Mouse (Mus musculus) forebrain, embryonic 10.5 days (tissue): ENCODE data around the gene Slc22a17. TPM values are rescaled to one million over a fixed set of nuclear protein-coding genes. Genes with fewer than 3 reads are reported as not detected.
"Not testable (repeated sequence)": the region's sequence is repeated elsewhere in the genome, so short reads cannot be mapped to it uniquely, and the experiment has no call there.

Experiments
- DNase-seq: peaks from one replicate; pipeline ENCODE4 v3.0.0-alpha.2; 2017; ENCODE audit warnings: low spot score; ENCODE audit errors: extremely low spot score
- H3K27ac ChIP-seq: fragments of 300-500 bp; sonication (generic); 2 replicates; pipeline ENCODE4 v1.5.1; 2016; ENCODE audit warnings: mild to moderate bottlenecking
- H3K27me3 ChIP-seq: fragments of 300-500 bp; sonication (generic); 2 replicates; pipeline ENCODE4 v1.6.1; 2016; ENCODE audit warnings: mild to moderate bottlenecking; ENCODE audit not compliant: poor library complexity, severe bottlenecking
- H3K36me3 ChIP-seq: fragments of 300-500 bp; sonication (generic); replicated peaks from 2 replicates; pipeline ENCODE4 v1.6.1; 2016; ENCODE audit warnings: mild to moderate bottlenecking, moderate library complexity
- H3K4me1 ChIP-seq: fragments of 300-500 bp; sonication (generic); 2 replicates; pipeline ENCODE4 v1.6.1; 2016
- H3K4me3 ChIP-seq: fragments of 300-500 bp; sonication (generic); 2 replicates; pipeline ENCODE4 v1.5.1; 2016; ENCODE audit warnings: mild to moderate bottlenecking, moderate library complexity
- H3K9me3 ChIP-seq: fragments of 300-500 bp; sonication (generic); 2 replicates; pipeline ENCODE4 v1.6.1; 2016; ENCODE audit warnings: mild to moderate bottlenecking, moderate library complexity
- WGBS: fragments of 180-500 bp; shearing (Covaris S2); methylation state at CpG from one replicate; pipeline ENCODE4 v1.1.7; 2016; 5-methylcytosine and 5-hydroxymethylcytosine counted together
- polyA plus RNA-seq: library from polyadenylated mRNA; unstranded; fragments of >200 nt; fragmentation: Nextera tagmentation; extraction: Ambion mirVana; gene quantifications from 2 replicates; pipeline ENCODE4 v1.2.1, GENCODE M21; 2016

The Slc22a17 gene
- polyA plus RNA-seq, result 38.8 and 40.0 TPM in 2 replicates

DNA sequence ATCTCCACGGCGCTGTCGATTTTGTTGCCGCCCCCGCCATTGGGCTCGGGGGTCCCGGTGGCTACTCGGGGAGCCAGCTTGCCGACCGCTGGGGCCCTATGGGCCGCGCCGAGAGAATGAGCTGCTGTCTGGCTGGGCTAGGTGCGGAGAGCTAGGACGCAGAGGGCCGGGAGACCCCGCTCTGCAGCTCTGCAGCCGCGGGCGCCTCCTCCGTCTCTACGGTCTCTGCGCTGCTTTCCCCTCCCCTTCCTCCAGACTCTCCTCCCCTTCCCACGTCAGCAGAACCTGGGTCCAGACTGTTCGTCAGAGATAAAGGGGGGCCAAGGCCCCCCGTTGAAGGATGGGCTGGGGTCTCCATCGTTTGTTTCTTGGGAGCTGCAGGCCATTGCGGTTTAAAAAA is at the start of gene Slc22a17:
Slc22a17 (minus strand) TSS at position 247 of the 400 bp plus-strand sequence.
- DNase-seq, result peak; percentile 78
- Histone ChIP-seq H3K4me3 (peak within 1 kb of the TSS; percentile 94), H3K9me3 (no peaks in the 10 kb centered on the region), H3K27ac (peak within 1 kb of the TSS; percentile 94), H3K27me3 (no peaks in the 10 kb centered on the region; the same call in 1 of the 2 replicates), H3K36me3 (peaks cover 69% of the 10 kb centered on the region), H3K4me1 (peaks cover 32% of the 10 kb centered on the region)
- WGBS, result under 1% methylated on average over 28 of the region's 28 CpGs

DNA sequence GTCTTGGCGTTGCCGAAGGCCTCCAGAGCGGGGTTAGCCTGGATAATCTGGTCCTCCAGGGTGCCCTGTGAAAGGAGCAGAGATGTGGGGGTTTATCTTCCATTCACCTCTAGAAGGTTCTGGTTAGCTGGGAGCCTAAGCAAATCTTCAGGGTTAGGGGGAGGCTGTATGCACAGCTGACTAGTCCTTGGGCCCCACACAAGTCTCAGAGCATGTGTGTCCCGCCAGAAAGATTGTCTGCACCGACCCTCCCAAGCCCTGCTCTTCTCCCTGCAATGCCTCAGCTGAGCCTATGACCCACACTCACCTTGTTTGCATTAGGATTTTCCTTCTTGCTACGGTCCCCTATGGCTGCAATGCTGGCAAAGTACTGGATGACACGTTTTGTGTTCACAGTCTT is 49.8 kb upstream of the Slc22a17 start:
- no peak overlapping the region for H3K4me3 ChIP-seq
- 89% methylated on average over 7 of the region's 7 CpGs for WGBS
- H3K27me3 ChIP-seq, result no peaks in the 10 kb centered on the region
- H3K27ac ChIP-seq, result no peak overlapping the region
- no peak for DNase-seq
- no peaks in the 10 kb centered on the region for H3K36me3 ChIP-seq
- H3K4me1 ChIP-seq, result peaks cover 6% of the 10 kb centered on the region; the same call in 1 of the 2 replicates
- no peaks in the 10 kb centered on the region for H3K9me3 ChIP-seq

DNA sequence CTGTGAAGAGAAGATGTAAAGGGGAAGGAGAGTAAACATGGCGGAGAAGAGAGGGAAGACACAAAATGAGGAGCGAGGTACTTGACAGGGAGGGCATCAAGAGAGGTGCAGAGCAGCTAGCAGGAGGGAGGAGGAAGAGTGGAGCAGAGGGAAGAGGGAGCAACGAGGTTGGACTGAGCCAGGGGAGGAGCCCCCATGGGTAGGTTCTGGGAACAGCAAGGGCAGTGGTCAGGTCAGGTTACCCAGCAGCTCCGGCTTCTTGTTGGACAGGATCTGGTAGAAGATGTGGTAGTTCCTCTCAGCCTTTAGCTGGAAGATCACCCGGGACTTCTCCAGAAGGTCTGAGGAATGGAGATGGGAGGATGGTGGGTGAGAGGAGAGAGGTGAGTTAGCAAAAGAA is 48.6 kb upstream of the Slc22a17 start:
- Histone ChIP-seq H3K9me3 (no peaks in the 10 kb centered on the region), H3K36me3 (no peaks in the 10 kb centered on the region), H3K4me1 (peaks cover 6% of the 10 kb centered on the region; the same call in 1 of the 2 replicates), H3K27ac (no peak overlapping the region), H3K27me3 (no peaks in the 10 kb centered on the region), H3K4me3 (no peak overlapping the region)
- WGBS, result 84% methylated on average over 5 of the region's 5 CpGs
- no peak for DNase-seq

DNA sequence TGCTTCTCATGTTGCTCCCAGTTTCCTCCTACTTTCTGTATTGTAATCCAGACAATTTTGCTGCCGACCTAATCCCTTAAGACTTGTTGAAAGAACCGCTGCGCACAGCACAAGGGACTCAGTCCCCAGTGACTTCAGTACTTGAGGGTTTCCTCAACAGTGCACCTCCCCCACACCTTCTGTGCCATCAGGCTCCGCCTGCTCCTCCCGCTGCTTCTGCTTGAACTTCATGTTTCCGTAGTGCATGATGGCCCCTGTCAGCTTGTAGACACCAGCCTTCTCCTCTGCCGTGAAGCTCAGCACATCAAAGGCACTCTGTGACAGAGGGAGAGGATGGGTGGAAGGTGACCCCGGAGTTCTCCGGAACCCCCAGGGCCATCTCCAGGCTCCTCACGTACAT is 47.8 kb upstream of the Slc22a17 start:
- 79% methylated on average over 10 of the region's 10 CpGs for WGBS
- no peak for DNase-seq
- peaks cover 6% of the 10 kb centered on the region; the same call in 1 of the 2 replicates for H3K4me1 ChIP-seq
- H3K4me3 ChIP-seq, result no peak overlapping the region
- H3K36me3 ChIP-seq, result no peaks in the 10 kb centered on the region
- no peaks in the 10 kb centered on the region for H3K9me3 ChIP-seq
- no peak overlapping the region for H3K27ac ChIP-seq
- no peaks in the 10 kb centered on the region for H3K27me3 ChIP-seq

DNA sequence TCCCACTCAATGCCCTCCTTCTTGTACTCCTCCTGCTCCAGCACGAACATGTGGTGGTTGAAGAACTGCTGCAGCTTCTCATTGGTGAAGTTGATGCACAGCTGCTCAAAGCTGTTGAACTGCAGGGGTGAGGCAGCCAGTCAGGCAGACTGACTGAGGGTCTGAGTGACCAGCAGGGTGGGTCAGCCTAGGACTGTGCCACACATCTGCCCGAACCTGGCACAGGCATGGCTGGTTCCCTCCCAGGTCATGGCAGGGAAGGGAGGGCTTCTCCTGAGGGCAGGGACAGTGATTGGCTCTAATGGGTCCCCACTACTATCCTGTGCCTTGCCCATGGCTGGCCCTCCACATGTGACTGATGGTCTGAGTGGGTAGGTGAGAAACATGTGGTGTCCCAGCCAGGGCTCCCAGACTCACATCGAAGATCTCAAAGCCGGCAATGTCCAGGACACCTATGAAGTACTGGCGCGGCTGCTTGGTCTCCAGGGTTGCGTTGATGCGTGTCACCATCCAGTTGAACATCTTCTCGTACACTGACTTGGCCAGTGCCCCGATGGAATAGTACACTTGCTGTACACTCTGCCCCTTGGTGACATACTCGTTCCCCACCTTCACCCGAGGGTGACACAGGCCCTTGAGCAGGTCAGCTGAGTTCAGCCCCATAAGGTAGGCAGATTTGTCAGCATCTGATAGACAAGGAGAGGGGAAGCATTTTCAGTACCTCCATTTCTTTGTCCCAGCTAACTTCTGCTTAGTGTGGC is 47.1 kb upstream of the Slc22a17 start:
- not testable (repeated sequence) for H3K4me1 ChIP-seq, H3K4me3 ChIP-seq, DNase-seq, H3K27me3 ChIP-seq, H3K27ac ChIP-seq, H3K36me3 ChIP-seq, H3K9me3 ChIP-seq
- 93% methylated on average over 12 of the region's 12 CpGs for WGBS

DNA sequence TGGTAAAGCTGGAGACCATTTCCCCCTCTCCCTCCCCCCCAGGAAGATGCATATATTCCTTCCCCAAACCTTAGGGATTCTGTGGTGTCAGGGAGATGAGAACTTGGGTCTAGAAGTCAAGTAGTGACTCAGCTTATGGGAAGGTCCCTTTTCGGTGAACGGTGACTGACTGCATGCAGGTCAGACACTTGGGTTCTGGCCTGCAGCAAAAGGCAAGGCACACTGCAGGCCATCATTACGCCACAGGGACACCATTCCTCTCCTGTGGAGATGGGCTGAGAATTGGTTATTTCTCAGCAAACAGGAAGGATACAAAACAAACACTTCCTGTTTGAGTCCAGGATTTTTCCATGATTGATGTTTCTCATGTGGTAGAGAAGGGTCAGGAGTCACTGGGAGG is 46.3 kb upstream of the Slc22a17 start:
- Histone ChIP-seq H3K36me3 (no peaks in the 10 kb centered on the region), H3K4me3 (no peak overlapping the region), H3K9me3 (no peaks in the 10 kb centered on the region), H3K4me1 (peaks cover 6% of the 10 kb centered on the region; the same call in 1 of the 2 replicates), H3K27me3 (no peaks in the 10 kb centered on the region), H3K27ac (no peak overlapping the region)
- DNase-seq, result no peak
- 91% methylated on average over 3 of the region's 3 CpGs for WGBS

DNA sequence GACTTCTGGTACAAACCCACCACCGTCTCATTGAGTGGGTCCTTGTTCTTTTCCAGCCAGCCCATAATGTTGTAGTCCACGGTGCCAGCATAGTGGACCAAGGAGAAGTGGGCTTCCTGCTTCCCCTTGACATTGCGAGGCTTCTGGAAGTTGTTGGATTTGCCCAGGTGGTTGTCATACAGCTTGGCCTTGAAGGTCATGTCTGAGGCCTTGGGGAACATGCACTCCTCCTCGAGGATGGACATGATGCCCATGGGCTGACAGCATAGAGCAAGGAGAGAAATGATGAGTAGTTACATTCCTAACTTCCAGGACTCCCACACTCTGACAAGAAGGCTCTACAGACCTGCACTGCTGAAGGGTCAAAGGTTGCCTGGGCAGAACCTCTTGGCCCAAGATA is 45.6 kb upstream of the Slc22a17 start:
- Histone ChIP-seq H3K4me3 (no peak overlapping the region), H3K4me1 (peaks cover 6% of the 10 kb centered on the region; the same call in 1 of the 2 replicates), H3K27me3 (no peaks in the 10 kb centered on the region), H3K27ac (no peak overlapping the region), H3K9me3 (no peaks in the 10 kb centered on the region), H3K36me3 (no peaks in the 10 kb centered on the region)
- 79% methylated on average over 4 of the region's 4 CpGs for WGBS
- no peak for DNase-seq

DNA sequence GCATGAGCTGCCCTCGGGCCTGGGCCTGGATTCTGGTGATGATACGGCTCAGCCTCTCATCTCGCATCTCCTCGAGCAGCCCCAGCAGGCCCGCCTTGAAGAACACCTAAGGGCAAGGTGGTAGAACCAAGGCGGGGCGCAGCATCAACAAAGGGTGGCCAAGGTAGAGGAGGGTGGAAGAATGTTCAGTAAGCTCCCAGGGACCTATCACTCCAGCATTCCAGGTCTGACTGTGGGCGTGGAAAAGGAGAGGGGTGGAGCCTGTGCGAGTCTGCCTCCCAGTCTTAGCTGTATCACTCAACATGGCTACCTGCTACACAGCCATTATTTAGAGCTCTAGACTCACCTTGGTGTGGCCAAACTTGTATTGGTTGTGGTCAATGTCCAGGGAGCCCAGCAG is 43.6 kb upstream of the Slc22a17 start:
- Histone ChIP-seq H3K9me3 (no peaks in the 10 kb centered on the region), H3K27ac (no peak overlapping the region), H3K27me3 (no peaks in the 10 kb centered on the region), H3K36me3 (no peaks in the 10 kb centered on the region), H3K4me3 (no peak overlapping the region), H3K4me1 (peaks cover 6% of the 10 kb centered on the region; the same call in 1 of the 2 replicates)
- DNase-seq, result no peak
- WGBS, result 86% methylated on average over 9 of the region's 9 CpGs

DNA sequence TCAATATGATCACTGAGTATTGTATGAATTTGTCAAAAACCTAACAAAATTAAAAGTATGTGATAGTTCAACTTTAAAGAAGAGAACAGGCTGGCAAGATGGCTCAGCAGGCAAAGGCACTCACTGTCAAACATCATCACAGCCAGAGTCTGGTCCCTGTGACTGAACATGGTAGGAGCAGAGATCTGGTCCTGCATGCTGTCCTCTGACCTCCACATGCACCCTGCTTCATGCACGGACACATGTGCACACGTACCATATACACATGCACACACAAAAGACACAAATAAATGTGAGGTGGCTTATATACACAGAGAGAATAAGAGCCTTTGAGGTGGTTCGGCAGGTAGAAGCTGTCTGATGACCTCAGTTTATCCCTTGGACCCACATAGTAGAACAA is 42.5 kb upstream of the Slc22a17 start:
- H3K4me1 ChIP-seq, result peaks cover under 1% of the 10 kb centered on the region; the same call in 1 of the 2 replicates
- H3K4me3 ChIP-seq, result no peak overlapping the region
- DNase-seq, result no peak
- 85% methylated on average over 3 of the region's 3 CpGs for WGBS
- H3K9me3 ChIP-seq, result no peaks in the 10 kb centered on the region
- H3K27ac ChIP-seq, result no peak overlapping the region
- no peaks in the 10 kb centered on the region for H3K27me3 ChIP-seq
- no peaks in the 10 kb centered on the region for H3K36me3 ChIP-seq

DNA sequence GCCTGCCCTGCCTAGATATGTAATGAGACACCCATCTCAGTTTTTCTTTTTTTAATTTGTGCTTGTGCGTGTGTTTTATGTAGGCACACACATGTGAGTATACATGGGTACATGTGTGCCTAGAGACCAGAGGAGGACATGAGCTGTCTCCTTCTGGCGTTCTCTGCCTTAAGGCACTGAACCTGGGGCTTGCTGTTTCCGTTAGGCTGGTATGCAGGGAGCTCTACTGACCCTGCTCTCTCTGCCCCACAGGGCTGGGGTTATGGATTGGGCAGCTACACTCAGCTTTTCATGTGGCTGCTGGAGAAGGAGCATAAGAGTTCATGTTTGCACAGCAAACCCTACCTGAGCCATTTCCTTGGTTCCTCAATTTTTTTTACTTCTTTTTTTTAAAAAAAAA is 41.5 kb upstream of the Slc22a17 start:
- H3K4me1 ChIP-seq, result no peaks in the 10 kb centered on the region
- H3K36me3 ChIP-seq, result no peaks in the 10 kb centered on the region
- WGBS, result 88% methylated on average over 3 of the region's 3 CpGs
- no peak overlapping the region for H3K27ac ChIP-seq
- no peak for DNase-seq
- no peaks in the 10 kb centered on the region for H3K9me3 ChIP-seq
- H3K27me3 ChIP-seq, result no peaks in the 10 kb centered on the region; the same call in 1 of the 2 replicates
- H3K4me3 ChIP-seq, result no peak overlapping the region

DNA sequence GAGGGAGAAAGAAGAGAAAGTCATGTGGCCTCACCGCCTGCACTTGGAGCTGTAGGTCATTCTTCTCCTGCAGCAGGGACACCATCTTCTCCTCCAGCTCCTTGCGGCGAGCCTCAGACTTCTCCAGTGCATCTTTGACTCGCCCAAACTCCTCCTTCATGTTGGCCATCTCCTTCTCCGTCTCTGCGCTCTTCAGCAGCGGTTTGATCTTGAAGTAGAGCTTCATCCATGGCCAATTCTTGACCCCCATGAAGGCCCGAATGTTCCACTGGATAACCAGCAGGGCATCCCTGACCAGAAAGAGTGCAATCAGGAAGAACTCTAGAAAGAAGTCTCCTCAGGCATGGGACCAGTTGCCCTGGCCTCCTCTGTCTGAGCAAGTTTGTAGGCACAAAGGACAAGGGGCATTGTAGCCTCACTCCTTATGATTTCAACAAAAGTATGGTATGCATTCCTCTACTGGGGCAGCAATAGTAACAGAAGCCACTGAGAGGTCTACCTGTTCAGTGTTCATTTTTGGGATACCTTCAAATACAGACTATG is 40.8 kb upstream of the Slc22a17 start:
- H3K4me3 ChIP-seq, result no peak overlapping the region
- no peak overlapping the region for H3K27ac ChIP-seq
- no peaks in the 10 kb centered on the region for H3K36me3 ChIP-seq
- H3K4me1 ChIP-seq, result no peaks in the 10 kb centered on the region
- no peak for DNase-seq
- H3K9me3 ChIP-seq, result no peaks in the 10 kb centered on the region
- no peaks in the 10 kb centered on the region; the same call in 1 of the 2 replicates for H3K27me3 ChIP-seq
- 90% methylated on average over 8 of the region's 8 CpGs for WGBS

DNA sequence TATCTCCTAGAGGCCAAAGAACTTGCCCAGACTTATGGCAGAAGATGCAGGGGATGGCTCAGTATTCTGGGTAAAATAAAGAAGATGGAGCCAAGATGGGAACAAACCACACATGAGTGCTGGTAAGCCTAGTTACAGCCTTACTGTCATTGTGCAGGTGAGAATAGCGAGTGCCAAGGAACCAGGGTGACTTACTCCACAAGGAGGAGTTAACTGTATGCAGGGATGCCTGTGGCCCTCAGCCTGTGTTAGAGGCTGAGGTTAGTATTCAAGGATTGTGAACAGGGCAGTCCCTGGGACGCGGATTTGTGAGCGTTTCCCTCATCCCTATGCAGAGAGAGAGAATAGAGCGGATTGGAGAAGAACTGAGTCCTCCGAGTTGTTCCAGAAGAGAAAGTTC is 38.7 kb upstream of the Slc22a17 start:
- Histone ChIP-seq H3K36me3 (no peaks in the 10 kb centered on the region), H3K4me1 (no peaks in the 10 kb centered on the region), H3K4me3 (no peak overlapping the region), H3K27ac (no peak overlapping the region), H3K27me3 (no peaks in the 10 kb centered on the region; the same call in 1 of the 2 replicates), H3K9me3 (no peaks in the 10 kb centered on the region)
- WGBS, result 90% methylated on average over 6 of the region's 6 CpGs
- no peak for DNase-seq

DNA sequence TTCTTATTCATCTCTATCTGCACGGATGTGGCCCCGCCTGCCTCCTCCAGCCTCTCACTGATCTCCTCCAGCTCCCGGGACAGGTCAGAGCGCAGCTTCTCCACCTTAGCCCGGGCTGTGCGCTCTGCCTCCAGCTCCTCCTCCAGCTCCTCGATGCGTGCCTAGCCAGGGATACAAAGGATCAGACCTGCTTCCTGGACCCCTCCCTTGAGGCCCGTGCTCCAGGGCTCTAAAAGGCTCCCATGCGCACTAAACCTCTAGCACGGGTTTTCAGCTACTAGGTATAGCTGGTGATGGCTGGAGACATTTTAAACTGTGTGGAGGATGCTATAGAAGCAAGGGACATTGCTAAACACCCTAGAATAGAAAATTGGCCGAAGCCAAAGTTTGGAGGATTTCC is 37.6 kb upstream of the Slc22a17 start:
- H3K27ac ChIP-seq, result no peak overlapping the region
- WGBS, result 64% methylated on average over 12 of the region's 12 CpGs
- no peaks in the 10 kb centered on the region for H3K9me3 ChIP-seq
- no peaks in the 10 kb centered on the region for H3K36me3 ChIP-seq
- no peak overlapping the region for H3K4me3 ChIP-seq
- DNase-seq, result no peak
- no peaks in the 10 kb centered on the region for H3K4me1 ChIP-seq
- H3K27me3 ChIP-seq, result no peaks in the 10 kb centered on the region; the same call in 1 of the 2 replicates
